Mouse (Mus musculus) lung, adult 2 months (tissue): Measurements from ENCODE around the gene Poc5.

Source experiments
- CTCF ChIP-seq: fragments of 200-500 bp; IDR thresholded peaks from 2 replicates; pipeline ENCODE4 v1.5.1; 2011; ENCODE audit warnings: mild to moderate bottlenecking, low read length, control low read depth; ENCODE audit not compliant: insufficient read depth
- POLR2A ChIP-seq: fragments of 200-500 bp; IDR thresholded peaks from 2 replicates; pipeline ENCODE4 v1.6.1; 2011; ENCODE audit warnings: low read depth, mild to moderate bottlenecking, control low read depth, low read length, borderline replicate concordance; ENCODE audit errors: extremely low read depth

- no peak for TF ChIP-seq CTCF
- no peak for TF ChIP-seq POLR2A
Measured at GRCm38 (mm10) chr13:96408786-96409185, 20.7 kb downstream of the Poc5 start.
